Mouse (Mus musculus) cerebellum, postnatal 36 days (tissue): ENCODE data around the gene Mrps7.

Source experiments
- DNase-seq, 2 experiments: peaks; one replicate each; pipeline ENCODE4 v3.0.0; 2021 to 2022; ENCODE audit warnings: mixed read lengths in 2 of 2

Gene Mrps7

GRCm38 (mm10) chr11:115609576-115609975 lies 5.9 kb downstream of the Mrps7 start:
- DNase-seq = no peak

DNA sequence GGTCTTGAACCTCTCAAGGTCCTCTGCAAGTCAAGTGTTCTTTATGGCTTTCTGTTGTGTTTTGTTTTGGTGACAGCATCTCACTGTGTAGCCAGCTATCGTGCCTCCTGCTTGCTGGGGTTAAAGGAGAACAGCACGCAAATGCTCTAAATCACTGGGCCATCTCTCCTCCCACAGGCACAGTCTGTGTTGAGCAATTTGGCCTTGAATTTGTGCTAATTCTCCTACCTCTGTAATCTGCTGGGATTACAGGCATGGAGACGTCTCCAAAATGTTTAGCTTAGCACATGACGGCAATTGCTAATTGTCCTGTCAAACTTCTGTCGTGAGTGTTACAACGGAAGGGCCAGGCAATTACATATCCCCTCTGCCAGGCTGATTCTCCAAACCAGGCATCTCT lies 7.4 kb downstream of the Mrps7 start:
- no peak for DNase-seq

GRCm38 (mm10) chr11:115612059-115612409 lies 8.3 kb downstream of the Mrps7 start:
- DNase-seq = peak; percentile 74 to 77

DNA sequence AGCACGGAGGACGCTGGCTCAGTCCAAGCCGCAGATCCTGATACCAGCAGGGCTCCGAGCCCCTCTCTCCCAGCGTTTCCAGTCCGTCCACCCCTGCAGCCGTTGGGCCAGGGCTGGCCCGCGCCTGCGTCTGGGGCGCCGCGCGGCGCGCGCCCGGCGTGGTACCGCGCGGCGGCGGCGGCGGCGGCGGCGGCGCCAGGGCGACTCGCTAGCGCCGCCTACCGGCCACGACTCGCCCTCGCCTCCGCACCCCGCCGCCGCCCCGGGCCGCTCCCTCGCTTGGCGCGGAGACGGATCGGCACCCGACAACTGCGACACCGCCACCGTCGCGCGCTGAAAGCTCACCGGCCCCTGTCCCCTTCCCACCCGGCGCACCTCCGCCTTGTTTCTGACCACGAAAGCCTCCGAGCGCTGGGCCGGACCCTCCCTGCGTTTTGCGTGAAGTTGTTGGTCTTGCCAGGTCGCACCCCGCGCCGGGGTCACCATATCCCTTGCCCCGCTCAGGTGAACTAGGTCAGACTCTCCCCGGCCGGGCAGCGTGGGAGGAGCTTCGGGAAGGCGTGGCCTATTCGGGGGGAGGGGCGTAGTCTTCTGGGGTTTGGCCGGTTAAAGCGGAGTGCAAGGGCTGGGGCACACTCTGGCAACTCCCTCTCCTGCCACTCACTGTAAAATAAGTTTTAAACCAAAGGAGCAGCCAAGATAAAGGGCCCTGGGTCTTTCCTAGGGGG lies 8.8 kb downstream of the Mrps7 start, which contains the start of gene Mif4gd:
Gene Mif4gd (minus strand): TSS at position 560 of the 728 bp plus-strand sequence.
- peak; percentile 88 to 89 for DNase-seq

DNA sequence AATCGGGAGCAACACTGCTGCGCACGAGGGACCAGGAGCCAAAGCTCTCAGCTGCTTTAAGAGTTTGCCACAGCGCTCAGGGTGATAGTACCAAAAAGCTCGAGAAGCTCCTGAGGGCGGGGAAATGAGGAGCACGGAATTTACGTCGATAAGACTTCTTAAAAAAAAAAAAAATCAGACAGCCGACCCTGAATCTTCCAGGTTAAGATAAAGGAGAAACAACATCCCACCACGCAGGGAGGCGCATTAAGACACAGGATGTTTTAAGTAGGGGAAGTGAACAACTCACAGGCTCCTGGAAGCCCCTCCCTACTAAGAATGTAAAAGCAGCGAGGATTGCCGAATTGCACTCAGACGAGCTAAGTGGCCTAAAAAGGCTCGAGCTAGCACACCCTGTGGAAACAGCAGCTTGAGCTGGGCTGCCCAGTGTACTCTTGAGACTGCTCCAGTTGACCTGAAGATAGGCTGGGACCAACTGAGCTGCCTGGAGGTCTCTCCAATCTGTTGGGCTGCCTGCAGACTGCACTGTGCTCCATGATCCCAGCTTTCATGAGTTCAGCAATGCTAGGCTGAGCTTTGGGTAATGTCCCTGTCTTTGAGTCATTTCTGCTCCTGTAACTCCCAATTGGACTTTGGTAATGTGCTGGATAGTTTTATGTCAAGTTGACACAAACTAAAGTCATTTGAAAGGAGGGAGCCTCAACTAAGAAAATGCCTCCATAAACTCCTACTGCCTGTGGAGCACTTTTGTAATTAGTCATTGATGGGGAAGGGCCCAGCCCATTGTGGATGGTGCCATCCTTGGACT lies 9.6 kb downstream of the Mrps7 start:
- DNase-seq = no peak

DNA sequence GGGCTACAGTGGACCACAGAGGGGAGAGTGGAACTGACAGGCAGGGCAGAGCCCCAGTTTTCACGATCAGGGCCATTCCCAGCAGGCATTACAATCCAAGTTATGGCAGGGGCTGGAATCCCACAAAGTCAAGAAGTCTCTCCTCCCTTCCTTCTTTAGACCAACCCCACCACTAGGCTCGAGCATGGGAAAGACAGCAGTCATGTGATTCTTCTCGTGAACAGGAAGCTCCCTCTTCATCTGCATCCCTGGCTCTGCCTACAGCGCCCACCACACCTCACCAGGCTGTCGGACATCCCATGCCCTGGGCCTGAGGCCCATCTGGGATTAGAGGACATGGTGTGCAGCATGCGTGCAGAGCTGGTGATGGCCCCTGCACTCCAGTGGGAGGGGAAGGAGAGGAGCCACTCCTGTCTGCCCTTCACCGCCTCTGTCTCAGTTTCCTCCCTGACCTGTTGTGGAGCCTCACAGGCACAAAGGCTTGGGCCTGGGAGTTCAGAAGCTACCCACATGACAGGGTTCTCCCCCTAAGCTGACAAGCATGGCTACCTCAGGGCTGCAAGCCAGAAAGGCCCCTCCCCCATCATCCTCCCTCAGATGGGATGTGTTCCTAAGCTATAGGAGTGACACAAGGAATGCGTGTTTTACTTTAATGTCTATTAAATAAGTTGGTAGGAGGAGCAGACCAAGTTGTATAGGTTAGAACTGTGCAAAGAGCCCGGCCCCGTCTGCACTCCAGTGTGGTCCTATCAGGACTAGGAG lies 10.8 kb downstream of the Mrps7 start:
- DNase-seq = no peak

- no peak for DNase-seq
These were observed 11.5 kb downstream of the Mrps7 start for GRCm38 (mm10) chr11:115615108-115615825.

- DNase-seq = no peak
These were observed 12.2 kb downstream of the Mrps7 start for GRCm38 (mm10) chr11:115615875-115616274.

- no peak for DNase-seq
These were observed 12.6 kb downstream of the Mrps7 start for GRCm38 (mm10) chr11:115616371-115616770.

GRCm38 (mm10) chr11:115616893-115617292 lies 13.2 kb downstream of the Mrps7 start:
- no peak for DNase-seq

GRCm38 (mm10) chr11:115618001-115618400 lies 14.3 kb downstream of the Mrps7 start:
- DNase-seq = no peak

GRCm38 (mm10) chr11:115618732-115619516 lies 15.2 kb downstream of the Mrps7 start:
- DNase-seq = no peak

- no peak for DNase-seq
These were observed 16.2 kb downstream of the Mrps7 start for GRCm38 (mm10) chr11:115619949-115620348.

DNA sequence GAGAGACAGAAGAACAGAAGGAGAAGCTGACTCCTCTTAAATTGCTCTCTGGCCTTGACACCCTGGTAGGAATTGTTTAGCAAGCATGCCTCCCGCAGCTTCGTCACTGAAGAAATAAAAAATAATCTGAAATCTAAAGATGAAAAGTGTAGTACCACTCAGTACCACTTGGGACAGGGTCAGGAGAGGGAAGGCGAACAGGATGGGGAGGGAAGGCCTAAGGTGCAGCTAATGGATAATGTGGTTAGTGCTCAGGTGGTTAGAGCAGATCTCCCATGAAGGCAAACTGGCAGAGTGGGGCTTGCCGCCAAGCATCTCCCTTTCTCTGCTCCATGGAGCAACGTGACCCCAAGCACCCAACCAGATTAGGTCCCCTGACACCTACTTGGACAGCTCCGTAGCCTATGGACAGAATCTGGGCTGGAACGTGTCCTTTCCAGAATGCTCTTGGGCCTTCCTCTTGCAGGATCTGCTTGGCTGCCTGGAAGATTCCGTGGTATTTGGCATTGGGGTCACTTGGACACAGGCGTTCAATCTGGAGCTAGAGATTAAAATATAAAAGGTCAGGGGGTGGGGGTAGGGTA lies 19.9 kb downstream of the Mrps7 start:
- DNase-seq = no peak

- DNase-seq = no peak
These were observed 22.2 kb downstream of the Mrps7 start for GRCm38 (mm10) chr11:115625877-115626276.

DNA sequence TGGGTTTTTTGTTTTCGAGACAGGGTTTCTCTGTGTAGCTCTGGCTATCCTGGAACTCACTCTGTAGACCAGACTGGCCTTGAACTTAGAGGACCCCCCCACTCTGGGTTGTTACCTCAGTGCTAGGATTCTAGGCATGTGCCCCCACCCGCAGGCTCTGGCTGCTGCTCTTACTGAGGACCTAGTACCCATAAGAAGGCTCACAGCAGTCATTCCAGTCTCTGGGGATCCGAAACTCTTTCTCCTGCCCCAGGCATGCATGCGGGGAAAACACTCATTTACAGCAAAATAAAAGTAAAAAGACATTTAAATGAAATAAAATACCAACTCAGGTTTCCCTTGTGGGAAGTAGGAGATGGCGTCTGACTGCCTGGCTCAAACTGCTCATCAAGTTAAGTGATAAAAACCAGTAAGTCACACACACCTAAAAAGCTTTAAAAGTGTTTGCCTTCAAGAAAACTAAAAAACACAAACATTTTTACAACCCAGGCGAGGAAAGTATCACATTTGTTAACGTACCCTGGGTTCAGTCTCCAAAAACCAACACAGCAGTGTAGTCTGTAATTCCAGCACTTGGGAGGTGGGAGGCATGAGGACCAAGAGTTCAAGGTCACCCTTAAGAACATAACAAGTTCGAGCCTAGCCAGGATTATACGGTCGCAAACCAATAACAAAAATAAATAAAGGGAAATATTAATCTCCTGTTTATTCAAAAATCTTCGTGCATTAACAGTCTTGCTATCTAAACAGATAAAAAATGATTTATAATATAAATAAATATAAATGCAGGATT lies 23.3 kb downstream of the Mrps7 start:
- DNase-seq = no peak

DNA sequence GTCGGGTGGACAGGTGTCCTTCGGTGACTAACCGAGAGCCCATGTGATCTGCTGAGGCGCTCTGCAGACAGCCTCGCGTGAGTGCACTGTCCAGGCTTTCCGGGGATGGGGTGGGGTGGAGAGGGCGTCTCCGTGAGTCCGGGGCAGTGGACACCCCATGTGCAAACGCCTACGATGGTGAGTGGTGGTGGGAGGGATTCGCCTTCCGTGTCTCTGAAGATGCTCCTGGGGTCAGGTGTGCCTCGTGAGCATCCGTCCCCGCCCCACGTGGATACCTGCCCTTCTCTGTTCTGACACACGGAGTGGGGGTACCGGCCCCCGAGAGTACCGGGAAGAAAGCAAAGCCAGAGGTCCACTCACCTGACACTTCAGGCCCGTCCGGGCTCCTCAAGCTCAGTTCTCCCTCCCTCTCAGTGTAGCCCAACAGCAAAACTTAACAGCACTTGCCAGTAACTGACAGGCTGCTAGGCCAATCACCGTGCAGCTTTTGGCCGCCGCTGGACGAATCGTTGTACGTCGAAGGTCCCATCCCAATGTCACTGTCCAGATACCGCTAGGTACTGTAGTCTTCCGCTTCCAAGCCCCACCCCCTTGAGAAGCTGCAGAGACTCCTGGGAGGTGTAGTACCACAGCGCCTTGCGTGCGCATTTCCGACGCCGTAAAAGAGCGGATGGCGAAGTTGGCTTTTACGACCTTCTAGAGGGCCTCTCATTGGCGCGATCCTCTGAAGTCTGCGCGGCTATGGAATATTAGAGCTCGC lies 24.2 kb downstream of the Mrps7 start, which contains the start of gene Slc25a19:
Gene Slc25a19 (minus strand): TSS at position 591 of the 760 bp plus-strand sequence.
- peak; percentile 100 for DNase-seq

GRCm38 (mm10) chr11:115628465-115629101 lies 24.9 kb downstream of the Mrps7 start:
- no peak for DNase-seq
